Mouse (Mus musculus) olfactory bulb, adult 2 months (tissue): ENCODE results near the gene Ptprk.

ENCODE experiments used
- CTCF ChIP-seq: fragments of 200-500 bp; IDR thresholded peaks from 2 replicates; pipeline ENCODE4 v1.5.1; 2012; ENCODE audit warnings: low read depth, mild to moderate bottlenecking, low read length, moderate library complexity; ENCODE audit not compliant: insufficient read depth
- POLR2A ChIP-seq: fragments of 200-500 bp; IDR thresholded peaks from 2 replicates; pipeline ENCODE4 v1.6.1; 2012; ENCODE audit warnings: mild to moderate bottlenecking, low read depth, low read length, moderate library complexity; ENCODE audit not compliant: insufficient read depth

DNA sequence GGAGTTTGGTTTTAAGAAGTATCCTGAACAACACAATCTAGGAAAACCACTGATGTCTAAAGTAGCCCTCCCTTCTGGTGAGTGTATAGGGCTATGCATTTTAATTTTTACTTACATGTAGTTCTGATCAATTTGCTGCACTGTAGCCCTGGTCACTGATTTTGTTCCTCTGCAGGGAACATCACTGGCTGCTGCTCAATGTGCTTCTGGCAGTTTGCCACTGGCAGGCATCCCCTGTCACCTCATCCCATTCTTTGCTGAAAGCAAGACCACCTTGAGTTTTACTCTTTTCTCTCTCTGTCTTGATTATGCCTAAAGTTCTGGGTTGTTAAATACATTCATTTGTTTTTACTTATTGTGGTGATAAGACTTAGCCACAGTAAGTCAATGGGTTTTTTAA, 90.1 kb downstream of the Ptprk start:
- TF ChIP-seq CTCF (no peak), POLR2A (no peak)
